Mouse (Mus musculus): Measurements from ENCODE around the gene Abtb2. TPM values are rescaled to one million over a fixed set of nuclear protein-coding genes. Genes with fewer than 3 reads are reported as not detected.

Gene Abtb2
- total and polyA plus RNA-seq, 3 experiments, result 0.12 to 0.13 TPM; not detected in 1

DNA sequence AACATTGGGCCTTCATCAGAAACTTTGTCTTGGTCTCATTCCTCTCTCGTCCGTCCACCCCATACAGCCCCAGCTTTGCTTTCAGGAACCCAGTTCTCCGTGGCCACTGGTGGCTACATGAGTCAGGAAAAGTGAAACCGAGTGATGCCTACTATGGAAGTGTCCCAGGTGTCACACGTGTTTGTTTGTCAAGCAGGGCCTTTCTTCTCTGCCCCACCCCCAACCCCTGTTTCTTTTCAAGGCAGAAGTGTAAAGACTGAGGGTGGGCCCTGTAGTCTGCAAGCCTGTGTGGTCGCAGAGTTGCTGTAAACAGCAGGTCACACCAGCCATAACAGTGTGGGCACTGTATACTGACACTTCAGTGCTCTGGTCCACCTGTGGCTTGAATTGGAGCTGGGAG is 98.2 kb downstream of the Abtb2 start:
- TF ChIP-seq JUND (IDR thresholded peaks at IDR 0.05; ENCODE audit: low read depth, low read length), result no peak
- TF ChIP-seq RCOR1 (IDR thresholded peaks at IDR 0.05; ENCODE audit: low read depth, low read length), result no peak
- no peak for TF ChIP-seq MYC (IDR thresholded peaks at IDR 0.05; ENCODE audit: low read depth, low read length)
- TF ChIP-seq SIN3A (IDR thresholded peaks at IDR 0.05; ENCODE audit: low read length), result no peak
- no peak for TF ChIP-seq TCF12 (IDR thresholded peaks at IDR 0.05; ENCODE audit: low read depth, low read length)
- no peak for TF ChIP-seq ZMIZ1 (IDR thresholded peaks at IDR 0.05; ENCODE audit: low read depth, low read length)
- no peak for TF ChIP-seq CHD1 (IDR thresholded peaks at IDR 0.05; ENCODE audit: low read depth, low read length)
- no peak for TF ChIP-seq GABPA (IDR thresholded peaks at IDR 0.05; ENCODE audit: low read depth, low read length)
- TF ChIP-seq EP300 (IDR thresholded peaks at IDR 0.05; ENCODE audit: low read depth in 1 of 2, low read length in 2 of 2), result no peak
- no peak for TF ChIP-seq UBTF (IDR thresholded peaks at IDR 0.05; ENCODE audit: borderline replicate concordance, insufficient read depth, low read depth, low read length)
- H3K36me3 ChIP-seq (ENCODE audit: control insufficient read depth in 1 of 2, insufficient read depth in 2 of 2, low read length in 2 of 2), result peaks cover 0 to 8% of the 10 kb centered on the region in 2 experiments; a peak in 2 of 4 replicates
- H3K4me3 ChIP-seq (ENCODE audit: control insufficient read depth in 1 of 2, insufficient read depth in 1 of 2, low read depth in 2 of 2, low read length in 2 of 2), result no peak overlapping the region
- no peaks in the 10 kb centered on the region for H3K9me3 ChIP-seq (replicated peaks; ENCODE audit: insufficient read depth, low read length)
- H3K79me2 ChIP-seq (ENCODE audit: control insufficient read depth, insufficient read depth, low read length, poor library complexity), result no peaks in the 10 kb centered on the region
- H3K27me3 ChIP-seq (ENCODE audit: control insufficient read depth in 1 of 2, insufficient read depth in 2 of 2, low read length in 2 of 2), result no peaks in the 10 kb centered on the region; a peak in 1 of 4 replicates
- DNase-seq (ENCODE audit: low read depth, low spot score), result no peak
- H3K4me1 ChIP-seq (ENCODE audit: control insufficient read depth in 1 of 2, insufficient read depth in 2 of 2, low read length in 2 of 2), result peaks cover 6 to 25% of the 10 kb centered on the region in 2 experiments
- no peak overlapping the region for H3K27ac ChIP-seq (ENCODE audit: control insufficient read depth, low read depth, low read length)
- H3K9ac ChIP-seq (ENCODE audit: control insufficient read depth, low read depth, low read length, poor library complexity, severe bottlenecking), result no peak overlapping the region

GRCm38 (mm10) chr2:103667962-103668815 is 102.1 kb downstream of the Abtb2 start:
- H3K4me3 ChIP-seq (ENCODE audit: control insufficient read depth in 1 of 2, insufficient read depth in 1 of 2, low read depth in 2 of 2, low read length in 2 of 2), result no peak overlapping the region
- peaks cover 3 to 15% of the 10 kb centered on the region in 2 experiments for H3K4me1 ChIP-seq (ENCODE audit: control insufficient read depth in 1 of 2, insufficient read depth in 2 of 2, low read length in 2 of 2)
- no peak for TF ChIP-seq ZNF384 (IDR thresholded peaks at IDR 0.05; ENCODE audit: low read depth, low read length)
- no peak for TF ChIP-seq USF2 (IDR thresholded peaks at IDR 0.05; ENCODE audit: borderline replicate concordance in 1 of 2, insufficient read depth in 1 of 2, low read depth in 1 of 2, low read length in 2 of 2)
- no peak for TF ChIP-seq CHD2 (IDR thresholded peaks at IDR 0.05; ENCODE audit: low read length)
- no peak for TF ChIP-seq CTCF (IDR thresholded peaks at IDR 0.05 in 2 of 3, conservative IDR thresholded peaks at IDR 0.05 in 1 of 3; ENCODE audit: control insufficient read depth in 1 of 3, insufficient read depth in 1 of 3, low read depth in 2 of 3, low read length in 3 of 3, poor library complexity in 1 of 3, severe bottlenecking in 1 of 3)
- TF ChIP-seq NELFE (IDR thresholded peaks at IDR 0.05; ENCODE audit: low read depth, low read length), result no peak
- no peak for TF ChIP-seq BHLHE40 (IDR thresholded peaks at IDR 0.05; ENCODE audit: borderline replicate concordance, low read depth, low read length)
- no peak for TF ChIP-seq EP300 (IDR thresholded peaks at IDR 0.05; ENCODE audit: low read depth in 1 of 2, low read length in 2 of 2)
- no peak for TF ChIP-seq ZMIZ1 (IDR thresholded peaks at IDR 0.05; ENCODE audit: low read depth, low read length)
- no peak for TF ChIP-seq TCF12 (IDR thresholded peaks at IDR 0.05; ENCODE audit: low read depth, low read length)
- TF ChIP-seq MAX (IDR thresholded peaks at IDR 0.05; ENCODE audit: low read length), result no peak
- TF ChIP-seq HCFC1 (IDR thresholded peaks at IDR 0.05; ENCODE audit: low read depth, low read length), result no peak
- no peak for TF ChIP-seq MAFK (IDR thresholded peaks at IDR 0.05; ENCODE audit: borderline replicate concordance, low read depth, low read length)
- TF ChIP-seq MXI1 (IDR thresholded peaks at IDR 0.05; ENCODE audit: low read depth, low read length), result no peak
- no peak for TF ChIP-seq POLR2A (IDR thresholded peaks at IDR 0.05; ENCODE audit: control insufficient read depth in 1 of 2, insufficient read depth in 1 of 2, low read depth in 1 of 2, low read length in 2 of 2, poor library complexity in 1 of 2)
- TF ChIP-seq MYB (IDR thresholded peaks at IDR 0.05; ENCODE audit: low read depth, low read length), result no peak
- no peak for TF ChIP-seq TBP (IDR thresholded peaks at IDR 0.05; ENCODE audit: low read depth, low read length)
- TF ChIP-seq ETS1 (IDR thresholded peaks at IDR 0.05; ENCODE audit: low read depth, low read length), result no peak
- no peak for TF ChIP-seq CHD1 (IDR thresholded peaks at IDR 0.05; ENCODE audit: low read depth, low read length)
- no peak for TF ChIP-seq POLR2AphosphoS5 (IDR thresholded peaks at IDR 0.05; ENCODE audit: borderline replicate concordance, low read depth, low read length)
- H3K9ac ChIP-seq (ENCODE audit: control insufficient read depth, low read depth, low read length, poor library complexity, severe bottlenecking), result no peak overlapping the region
- H3K27ac ChIP-seq (ENCODE audit: control insufficient read depth, low read depth, low read length), result no peak overlapping the region
- peak; percentile 56 for DNase-seq (ENCODE audit: low read depth, low spot score)
- H3K36me3 ChIP-seq (ENCODE audit: control insufficient read depth in 1 of 2, insufficient read depth in 2 of 2, low read length in 2 of 2), result peaks cover 0 to 6% of the 10 kb centered on the region in 2 experiments; a peak in 2 of 4 replicates
- no peaks in the 10 kb centered on the region for H3K27me3 ChIP-seq (ENCODE audit: control insufficient read depth in 1 of 2, insufficient read depth in 2 of 2, low read length in 2 of 2)
- no peaks in the 10 kb centered on the region for H3K9me3 ChIP-seq (replicated peaks; ENCODE audit: insufficient read depth, low read length)
- H3K79me2 ChIP-seq (ENCODE audit: control insufficient read depth, insufficient read depth, low read length, poor library complexity), result no peaks in the 10 kb centered on the region

All from MEL (cell line).